Mouse (Mus musculus) liver, embryonic 14.5 days (tissue): ENCODE measurements around the gene Etv2. TPM values are rescaled to one million over a fixed set of nuclear protein-coding genes. Genes with fewer than 3 reads are reported as not detected.
A peak's percentile ranks its signal among the peaks of the same experiment; 100 is the strongest.

ENCODE experiments used
- ATAC-seq: fragments of 200-750 bp; cut with Nextera tagmentation; 2 replicates; pipeline ENCODE4 v1.8.0; 2017; ENCODE audit warnings: moderate number of reproducible peaks, mild to moderate bottlenecking, moderate library complexity; ENCODE audit not compliant: insufficient read depth
- DNase-seq, 3 experiments: peaks; one replicate each; pipeline ENCODE4 v3.0.0-alpha.2; 2012 to 2013; ENCODE audit warnings: low read depth in 3 of 3, low spot score in 3 of 3
- H3K27ac ChIP-seq: fragments of 300-500 bp; sonication (generic); 2 replicates; pipeline ENCODE4 v1.5.1; 2014; ENCODE audit warnings: moderate library complexity, mild to moderate bottlenecking, control low read depth, inconsistent platforms
- H3K27me3 ChIP-seq: fragments of 300-500 bp; sonication (generic); 2 replicates; pipeline ENCODE4 v1.6.1; 2014; ENCODE audit warnings: mild to moderate bottlenecking, low read length, moderate library complexity; ENCODE audit not compliant: control insufficient read depth, insufficient read depth
- H3K36me3 ChIP-seq: fragments of 300-500 bp; sonication (generic); replicated peaks from 2 replicates; pipeline ENCODE4 v1.6.1; 2014; ENCODE audit warnings: low read depth; ENCODE audit not compliant: control insufficient read depth, insufficient read depth
- H3K4me1 ChIP-seq, 2 experiments: fragments of 200-500 bp in 1 of 2; fragments of 300-500 bp in 1 of 2; sonication (generic) in 1 of 2; replicated peaks; 2 replicates each; pipeline ENCODE4 v1.6.1; 2012 to 2014; ENCODE audit warnings: antibody characterized with exemption in 1 of 2, inconsistent platforms in 1 of 2, low read length in 1 of 2; ENCODE audit not compliant: control insufficient read depth in 2 of 2, insufficient read depth in 2 of 2
- H3K4me2 ChIP-seq: fragments of 300-500 bp; sonication (generic); 2 replicates; pipeline ENCODE4 v1.6.1; 2014; ENCODE audit warnings: low read depth, mild to moderate bottlenecking, control low read depth, moderate library complexity
- H3K4me3 ChIP-seq, 2 experiments: fragments of 200-500 bp in 1 of 2; fragments of 300-500 bp in 1 of 2; sonication (generic) in 1 of 2; 2 replicates each; pipeline ENCODE4 v1.5.1; 2012 to 2014; ENCODE audit warnings: low read depth in 2 of 2, low read length in 2 of 2, mild to moderate bottlenecking in 2 of 2, control low read depth in 1 of 2, inconsistent platforms in 1 of 2, moderate library complexity in 1 of 2; ENCODE audit not compliant: insufficient read depth in 1 of 2
- H3K9ac ChIP-seq: fragments of 300-500 bp; sonication (generic); replicated peaks from 2 replicates; pipeline ENCODE4 v1.6.1; 2014; ENCODE audit warnings: mild to moderate bottlenecking, control low read depth, moderate library complexity
- H3K9me3 ChIP-seq: fragments of 300-500 bp; sonication (generic); 2 replicates; pipeline ENCODE4 v1.6.1; 2016; ENCODE audit warnings: low read length, mixed read lengths; ENCODE audit not compliant: control insufficient read depth
- CTCF ChIP-seq: IDR thresholded peaks from 2 replicates; pipeline ENCODE4 v1.5.1; 2016; ENCODE audit warnings: antibody characterized with exemption, low read depth, control low read depth
- EP300 ChIP-seq: IDR thresholded peaks from 2 replicates; pipeline ENCODE4 v1.6.1; 2016; ENCODE audit warnings: antibody characterized with exemption, low read depth
- WGBS: fragments of 180-500 bp; shearing (Covaris S2); extraction: QIAGEN DNeasy Blood & Tissue Kit; methylation state at CpG from one replicate; pipeline ENCODE4 v1.1.7; 2014; ENCODE audit not compliant: insufficient replicate concordance; 5-methylcytosine and 5-hydroxymethylcytosine counted together
- polyA plus RNA-seq, 2 experiments: library from polyadenylated mRNA; depleted of rRNA in 1 of 2; stranded (reverse) in 1 of 2; unstranded in 1 of 2; fragments of >200 nt; fragmentation: Nextera tagmentation in 1 of 2; extraction: Ambion mirVana in 1 of 2; gene quantifications; 2 replicates each; pipeline versions ENCODE4 v1.2.1 to v1.2.3; 2012 to 2014

Gene Etv2
- polyA plus RNA-seq, 2 experiments, result not detected

- TF ChIP-seq CTCF, result no peak
- no peak for TF ChIP-seq EP300
- no peaks in the 10 kb centered on the region for H3K4me1 ChIP-seq
- no peaks in the 10 kb centered on the region for H3K9me3 ChIP-seq
- no peak overlapping the region for H3K4me3 ChIP-seq
- H3K4me2 ChIP-seq, result no peak overlapping the region
- no peak overlapping the region for H3K27ac ChIP-seq
- WGBS, result 20% methylated on average over 4 of the region's 4 CpGs
- no peak for DNase-seq
- H3K27me3 ChIP-seq, result peaks cover 26% of the 10 kb centered on the region
- H3K36me3 ChIP-seq, result peaks cover 18% of the 10 kb centered on the region
- ATAC-seq, result no peak
- no peak overlapping the region for H3K9ac ChIP-seq
Measured at GRCm38 (mm10) chr7:30639083-30639482, 3.4 kb upstream of the Etv2 start.

- H3K27ac ChIP-seq, result no peak overlapping the region
- ATAC-seq (no peak), DNase-seq (no peak)
- H3K27me3 ChIP-seq, result peaks cover 50% of the 10 kb centered on the region
- no peaks in the 10 kb centered on the region for H3K4me1 ChIP-seq
- no peak overlapping the region for H3K4me3 ChIP-seq
- no peaks in the 10 kb centered on the region for H3K9me3 ChIP-seq
- H3K9ac ChIP-seq, result no peak overlapping the region
- H3K36me3 ChIP-seq, result peaks cover under 1% of the 10 kb centered on the region; the same call in 1 of the 2 replicates
- no peak overlapping the region for H3K4me2 ChIP-seq
- TF ChIP-seq EP300 (no peak), CTCF (no peak)
- WGBS, result 13% methylated on average over 11 of the region's 11 CpGs
Measured at GRCm38 (mm10) chr7:30636395-30636794, 743 bp upstream of the Etv2 start.

GRCm38 (mm10) chr7:30634621-30635020 lies 1.0 kb downstream of the Etv2 start:
- ATAC-seq (peak; percentile 50; the same call in 1 of the 2 replicates), DNase-seq (no peak)
- TF ChIP-seq CTCF (peak; percentile 86), EP300 (no peak)
- Histone ChIP-seq H3K9me3 (no peaks in the 10 kb centered on the region), H3K9ac (no peak overlapping the region), H3K4me1 (no peaks in the 10 kb centered on the region), H3K27ac (no peak overlapping the region), H3K27me3 (peaks cover 51% of the 10 kb centered on the region), H3K4me3 (no peak overlapping the region), H3K36me3 (no peaks in the 10 kb centered on the region), H3K4me2 (peak overlapping the region; percentile 2; the same call in 1 of the 2 replicates)
- 3% methylated on average over 20 of the region's 20 CpGs for WGBS

- TF ChIP-seq CTCF (no peak), EP300 (no peak)
- H3K4me2 ChIP-seq, result no peak overlapping the region
- DNase-seq, result no peak
Measured at GRCm38 (mm10) chr7:30633762-30634412, 1.8 kb downstream of the Etv2 start.

GRCm38 (mm10) chr7:30629013-30629412 lies 6.6 kb downstream of the Etv2 start:
- Histone ChIP-seq H3K9ac (no peak overlapping the region), H3K4me2 (no peak overlapping the region), H3K4me3 (no peak overlapping the region), H3K36me3 (peaks cover 6% of the 10 kb centered on the region), H3K27ac (no peak overlapping the region), H3K4me1 (peaks cover 4 to 10% of the 10 kb centered on the region in 2 experiments; a peak in 3 of 4 replicates), H3K27me3 (peaks cover 24% of the 10 kb centered on the region), H3K9me3 (no peaks in the 10 kb centered on the region)
- DNase-seq (no peak), ATAC-seq (no peak)
- TF ChIP-seq EP300 (no peak), CTCF (no peak)

More at GRCm38 (mm10) chr7:30633762-30634412, 1.8 kb downstream of the Etv2 start:
- no peaks in the 10 kb centered on the region for H3K4me1 ChIP-seq
- 12% methylated on average over 27 of the region's 27 CpGs for WGBS
- ATAC-seq, result no peak
- no peak overlapping the region for H3K9ac ChIP-seq
- H3K27ac ChIP-seq, result no peak overlapping the region
- no peaks in the 10 kb centered on the region for H3K9me3 ChIP-seq
- peaks cover 51% of the 10 kb centered on the region for H3K27me3 ChIP-seq
- no peaks in the 10 kb centered on the region for H3K36me3 ChIP-seq
- no peak overlapping the region for H3K4me3 ChIP-seq
